Mouse (Mus musculus) embryonic stem cell, embryonic (primary cell): ENCODE measurements around the gene Naa80.

Experiments
- CTCF ChIA-PET, 4 experiments: fragments of 300-600 bp in 2 of 4; fragments of 350-600 bp in 2 of 4; sonication (Branson Sonifier 250); formaldehyde crosslinking; loops; one replicate each; lab custom pipeline; 2022; ENCODE audit warnings: inconsistent platforms in 2 of 4; lab: Charles Lee
- POLR2A ChIA-PET, 4 experiments: fragments of 300-600 bp in 2 of 4; fragments of 350-600 bp in 2 of 4; sonication (Branson Sonifier 250); formaldehyde crosslinking; loops; one replicate each; lab custom pipeline; 2022; ENCODE audit warnings: antibody characterized with exemption in 4 of 4, inconsistent platforms in 1 of 4; lab: Charles Lee

The Naa80 gene

GRCm38 (mm10) chr9:107545199-107545598, 33.5 kb upstream of the Naa80 start:
- ChIA-PET POLR2A (interaction anchor here in 2 of 4 experiments (1.0 to 9.0 kb wide), 4 partner anchors 10 to 62 kb away, joined by 3 to 62 read pairs (median 4); partner anchors contain the start of gene Tmem115 (in 1 of the 2)), CTCF (interaction anchor here in 2 of 4 experiments (0.6 to 2.0 kb wide), 8 partner anchors 9 to 206 kb away, joined by 3 to 4 read pairs (median 4); no protein-coding TSS in a partner anchor)

GRCm38 (mm10) chr9:107545602-107546001, 33.1 kb upstream of the Naa80 start:
- ChIA-PET POLR2A (interaction anchor here in 2 of 4 experiments (0.7 to 9.0 kb wide), 7 partner anchors 10 to 146 kb away, joined by 3 to 62 read pairs (median 4); partner anchors contain the start of genes Cacna2d2 (in 1 of the 2) and Tmem115 (in 1 of the 2)), CTCF (interaction anchor here in 2 of 4 experiments (0.6 to 2.0 kb wide), 7 partner anchors 9 to 206 kb away, joined by 3 to 4 read pairs (median 4); no protein-coding TSS in a partner anchor)

GRCm38 (mm10) chr9:107547026-107547425, 31.7 kb upstream of the Naa80 start, which contains the start of gene Zmynd10:
Zmynd10 (plus strand) TSS chr9:107547298.
- CTCF ChIA-PET: interaction anchor here in 3 of 4 experiments (0.5 to 1.9 kb wide), 19 partner anchors 12 to 904 kb away, joined by 3 to 13 read pairs (median 3); partner anchors contain the start of genes Gnai2 (in 1 of the 3), Tmem115 (in 1 of the 3) and Tusc2 (in 1 of the 3)
- POLR2A ChIA-PET: interaction anchor here in 3 of 4 experiments (0.5 to 9.0 kb wide), 31 partner anchors 8 to 1220 kb away, joined by 3 to 62 read pairs (median 4); partner anchors contain the start of genes Ifrd2 (in 3 of the 3), Hyal3 (in 2 of the 3), Tmem115 (in 2 of the 3) and Cacna2d2 (in 1 of the 3)

GRCm38 (mm10) chr9:107547957-107548356, 30.7 kb upstream of the Naa80 start:
- ChIA-PET CTCF (interaction anchor here in 2 of 4 experiments (0.8 to 1.9 kb wide), 6 partner anchors 13 to 174 kb away, joined by 3 to 6 read pairs (median 3); partner anchors contain the start of gene Tusc2 (in 1 of the 2)), POLR2A (interaction anchor here in 3 of 4 experiments (0.8 to 8.8 kb wide), 11 partner anchors 14 to 325 kb away, joined by 3 to 92 read pairs (median 5); partner anchors contain the start of genes Gnai2 (in 1 of the 3), Hyal2 (in 1 of the 3), Hyal3 (in 1 of the 3) and Ifrd2 (in 1 of the 3))

GRCm38 (mm10) chr9:107548820-107549219, 29.9 kb upstream of the Naa80 start:
- CTCF ChIA-PET: no interaction called here
- POLR2A ChIA-PET: interaction anchor here in 2 of 4 experiments (0.9 to 8.8 kb wide), 9 partner anchors 15 to 81 kb away, joined by 3 to 92 read pairs (median 7); partner anchors contain the start of genes Hyal3 (in 2 of the 2), Hyal1 (in 1 of the 2), Hyal2 (in 1 of the 2) and Tmem115 (in 1 of the 2)

GRCm38 (mm10) chr9:107549297-107550074, 29.2 kb upstream of the Naa80 start:
- POLR2A ChIA-PET: interaction anchor here in 3 of 4 experiments (0.9 to 8.8 kb wide), 15 partner anchors 8 to 657 kb away, joined by 3 to 129 read pairs (median 8); partner anchors contain the start of genes Cyb561d2 (in 2 of the 3), Hyal2 (in 2 of the 3), Nprl2 (in 2 of the 3) and Tmem115 (in 2 of the 3)
- CTCF ChIA-PET: interaction anchor here in 2 of 4 experiments (1.5 to 1.8 kb wide), 2 partner anchors 8 to 175 kb away, joined by 4 to 6 read pairs; partner anchors contain the start of genes Cyb561d2 (in 1 of the 2) and Nprl2 (in 1 of the 2)

GRCm38 (mm10) chr9:107550491-107551116, 28.1 kb upstream of the Naa80 start:
- ChIA-PET CTCF (interaction anchor here in 3 of 4 experiments (0.6 to 1.9 kb wide), 12 partner anchors 9 to 176 kb away, joined by 3 to 6 read pairs (median 3); partner anchors contain the start of genes Cyb561d2 (in 1 of the 3), Hyal1 (in 1 of the 3), Nprl2 (in 1 of the 3) and Tmem115 (in 1 of the 3)), POLR2A (interaction anchor here in 3 of 4 experiments (0.7 to 8.8 kb wide), 24 partner anchors 8 to 658 kb away, joined by 3 to 129 read pairs (median 4); partner anchors contain the start of genes Cyb561d2 (in 3 of the 3), Hyal1 (in 3 of the 3), Nprl2 (in 3 of the 3) and Tusc2 (in 3 of the 3))

GRCm38 (mm10) chr9:107551117-107551889, 27.4 kb upstream of the Naa80 start, which contains the start of gene Rassf1:
Rassf1 (plus strand) TSS chr9:107551555.
- POLR2A ChIA-PET: interaction anchor here in 3 of 4 experiments (0.7 to 8.8 kb wide), 24 partner anchors 8 to 79 kb away, joined by 3 to 129 read pairs (median 4); partner anchors contain the start of genes Cyb561d2 (in 3 of the 3), Hyal1 (in 3 of the 3), Nprl2 (in 3 of the 3) and Tusc2 (in 3 of the 3)
- CTCF ChIA-PET: interaction anchor here in 3 of 4 experiments (0.6 to 1.9 kb wide), 11 partner anchors 10 to 177 kb away, joined by 3 to 6 read pairs (median 3); partner anchors contain the start of genes Cyb561d2 (in 1 of the 3), Hyal1 (in 1 of the 3), Nprl2 (in 1 of the 3) and Tmem115 (in 1 of the 3)

- ChIA-PET POLR2A (interaction anchor here in 2 of 4 experiments (0.9 to 8.8 kb wide), 11 partner anchors 10 to 79 kb away, joined by 3 to 129 read pairs (median 8); partner anchors contain the start of genes Cyb561d2 (in 2 of the 2), Hyal1 (in 2 of the 2), Hyal2 (in 2 of the 2) and Nprl2 (in 2 of the 2)), CTCF (interaction anchor here in 2 of 4 experiments (1.1 to 1.9 kb wide), 2 partner anchors 17 to 61 kb away, joined by 3 to 5 read pairs; no protein-coding TSS in a partner anchor)
Observed at GRCm38 (mm10) chr9:107551890-107552355, 26.8 kb upstream of the Naa80 start.

GRCm38 (mm10) chr9:107552690-107553393, 25.8 kb upstream of the Naa80 start:
- ChIA-PET CTCF (interaction anchor here in 1 of 4 experiments (1.4 kb wide), 1 partner anchor 10 kb away, joined by 7 read pairs; the partner anchor contains the start of gene Tusc2), POLR2A (interaction anchor here in 3 of 4 experiments (1.0 to 8.8 kb wide), 12 partner anchors 10 to 78 kb away, joined by 3 to 129 read pairs (median 18); partner anchors contain the start of genes Cyb561d2 (in 3 of the 3), Nprl2 (in 3 of the 3), Hyal1 (in 2 of the 3) and Hyal2 (in 2 of the 3))

GRCm38 (mm10) chr9:107553541-107554318, 25.0 kb upstream of the Naa80 start:
- ChIA-PET POLR2A (interaction anchor here (0.6 to 8.8 kb wide), 45 partner anchors 9 to 752 kb away, joined by 3 to 129 read pairs (median 6); partner anchors contain the start of genes Tusc2 (in 4 of the 4), Cyb561d2 (in 3 of the 4), Hyal1 (in 3 of the 4) and Hyal2 (in 3 of the 4)), CTCF (interaction anchor here in 3 of 4 experiments (0.7 to 1.8 kb wide), 18 partner anchors 8 to 500 kb away, joined by 3 to 14 read pairs (median 3); partner anchors contain the start of genes Tusc2 (in 2 of the 3), Amigo3 (in 1 of the 3), Cyb561d2 (in 1 of the 3) and Hyal1 (in 1 of the 3))

GRCm38 (mm10) chr9:107554319-107554825, 24.3 kb upstream of the Naa80 start:
- ChIA-PET POLR2A (interaction anchor here (0.6 to 8.8 kb wide), 56 partner anchors 9 to 756 kb away, joined by 3 to 129 read pairs (median 5); partner anchors contain the start of genes Tusc2 (in 4 of the 4), Cyb561d2 (in 3 of the 4), Hyal1 (in 3 of the 4) and Hyal2 (in 3 of the 4)), CTCF (interaction anchor here in 3 of 4 experiments (0.5 to 1.8 kb wide), 21 partner anchors 9 to 1736 kb away, joined by 3 to 14 read pairs (median 3); partner anchors contain the start of genes Tusc2 (in 2 of the 3), Amigo3 (in 1 of the 3), Cyb561d2 (in 1 of the 3) and Hyal1 (in 1 of the 3))

- ChIA-PET CTCF (interaction anchor here in 3 of 4 experiments (0.5 to 1.8 kb wide), 17 partner anchors 8 to 1737 kb away, joined by 3 to 14 read pairs (median 3); partner anchors contain the start of genes Cyb561d2 (in 1 of the 3), Hyal1 (in 1 of the 3), Hyal2 (in 1 of the 3) and Nprl2 (in 1 of the 3)), POLR2A (interaction anchor here (0.6 to 8.8 kb wide), 50 partner anchors 9 to 756 kb away, joined by 3 to 129 read pairs (median 6); partner anchors contain the start of genes Cyb561d2 (in 3 of the 4), Hyal1 (in 3 of the 4), Hyal2 (in 3 of the 4) and Hyal3 (in 3 of the 4))
Observed at GRCm38 (mm10) chr9:107555031-107555457, 23.6 kb upstream of the Naa80 start.
